In genomic region chr5:146424711-146425326, GRCm38 (mm10) we compare ENCODE assay signal across 11 mouse cellular contexts. TPM values are rescaled to one million over a fixed set of nuclear protein-coding genes. Genes with fewer than 3 reads are reported as not detected.
DNase-seq lines count a peak whose midpoint lies in the region; ATAC-seq lines count a peak whose summit lies in the region.
"Had no signal": no experiment of that assay in that cellular context is flagged by ENCODE, and none has a peak within 500 bp of the region (broad histone marks: within the 10 kb centered on the region; RNA-seq: fewer than 3 reads in every experiment).

No protein-coding gene starts in this region.

- H3K9ac ChIP-seq in hindbrain, embryonic 13.5 days: no peak overlapping the region
- H3K9ac ChIP-seq in hindbrain, embryonic 11.5 days (ENCODE audit: low read depth, low read length): no peak overlapping the region
- no peak overlapping the region for H3K9ac ChIP-seq in midbrain, embryonic 15.5 days
- H3K9ac ChIP-seq in liver, embryonic 11.5 days (ENCODE audit: low read depth, low read length): no peak overlapping the region
- H3K9ac ChIP-seq: embryonic facial prominence, embryonic 12.5 days had no signal

- H3K27me3 ChIP-seq in hindbrain, embryonic 13.5 days: no peaks in the 10 kb centered on the region
- no peaks in the 10 kb centered on the region for H3K27me3 ChIP-seq in hindbrain, embryonic 11.5 days (ENCODE audit: control insufficient read depth, insufficient read depth, low read length)
- H3K27me3 ChIP-seq in midbrain, embryonic 15.5 days (replicated peaks): no peaks in the 10 kb centered on the region
- H3K27me3 ChIP-seq in liver, embryonic 11.5 days (replicated peaks; ENCODE audit: control insufficient read depth, insufficient read depth, low read length): no peaks in the 10 kb centered on the region
- H3K27me3 ChIP-seq: embryonic facial prominence, embryonic 12.5 days had no signal

- 66% methylated on average over 8 of the region's 8 CpGs for WGBS in hindbrain, embryonic 13.5 days
- WGBS in hindbrain, embryonic 11.5 days: 77% methylated on average over 8 of the region's 8 CpGs
- WGBS in midbrain, embryonic 15.5 days: 65% methylated on average over 8 of the region's 8 CpGs
- 67% methylated on average over 8 of the region's 8 CpGs for WGBS in liver, embryonic 11.5 days

- no peak overlapping the region for H3K4me3 ChIP-seq in hindbrain, embryonic 13.5 days
- H3K4me3 ChIP-seq in hindbrain, embryonic 11.5 days (ENCODE audit: low read depth, low read length): no peak overlapping the region
- H3K4me3 ChIP-seq in midbrain, embryonic 15.5 days: no peak overlapping the region
- no peak overlapping the region for H3K4me3 ChIP-seq in liver, embryonic 11.5 days (ENCODE audit: low read depth, low read length)
- H3K4me3 ChIP-seq: embryonic facial prominence, embryonic 12.5 days had no signal

- H3K4me2 ChIP-seq in hindbrain, embryonic 13.5 days: no peak overlapping the region
- H3K4me2 ChIP-seq in hindbrain, embryonic 11.5 days (replicated peaks; ENCODE audit: low read depth, low read length): no peak overlapping the region
- H3K4me2 ChIP-seq in midbrain, embryonic 15.5 days: no peak overlapping the region
- H3K4me2 ChIP-seq in liver, embryonic 11.5 days: no peak overlapping the region
- H3K4me2 ChIP-seq: embryonic facial prominence, embryonic 12.5 days had no signal

- H3K36me3 ChIP-seq in hindbrain, embryonic 13.5 days: no peaks in the 10 kb centered on the region
- H3K36me3 ChIP-seq in hindbrain, embryonic 11.5 days (ENCODE audit: control insufficient read depth, insufficient read depth, low read length): no peaks in the 10 kb centered on the region
- H3K36me3 ChIP-seq in midbrain, embryonic 15.5 days (replicated peaks): no peaks in the 10 kb centered on the region
- no peaks in the 10 kb centered on the region for H3K36me3 ChIP-seq in liver, embryonic 11.5 days (ENCODE audit: control insufficient read depth, insufficient read depth, low read length)
- H3K36me3 ChIP-seq: embryonic facial prominence, embryonic 12.5 days had no signal

- no peaks in the 10 kb centered on the region for H3K9me3 ChIP-seq in hindbrain, embryonic 13.5 days
- H3K9me3 ChIP-seq in hindbrain, embryonic 11.5 days (ENCODE audit: control insufficient read depth, low read length): no peaks in the 10 kb centered on the region
- H3K9me3 ChIP-seq in midbrain, embryonic 15.5 days: no peaks in the 10 kb centered on the region
- no peaks in the 10 kb centered on the region for H3K9me3 ChIP-seq in liver, embryonic 11.5 days (ENCODE audit: control insufficient read depth, low read length)
- H3K9me3 ChIP-seq: embryonic facial prominence, embryonic 12.5 days had no signal

- peak; percentile 46 for ATAC-seq in hindbrain, embryonic 13.5 days (ENCODE audit: low FRiP score)
- no peak for ATAC-seq in hindbrain, embryonic 11.5 days (ENCODE audit: low FRiP score)
- ATAC-seq in midbrain, embryonic 15.5 days (replicated peaks): 0 out of 2 replicates have a peak, but pooled peaks have one; percentile 42
- ATAC-seq in liver, embryonic 11.5 days (replicated peaks; ENCODE audit: low FRiP score): no peak

- no peak for DNase-seq in hindbrain, embryonic 11.5 days (ENCODE audit: low spot score)
- peak; percentile 51 to 69 for DNase-seq in heart, adult 18-20 months
- DNase-seq in layer of hippocampus, adult 18-20 months (ENCODE audit: low spot score in 2 of 2): peak; percentile 69 to 83
- DNase-seq in gastrocnemius, postnatal 10 days: no peak
- no peak for DNase-seq in kidney, postnatal 4 days
- no peak for DNase-seq in liver, embryonic 11.5 days (ENCODE audit: low spot score)

- H3K27ac ChIP-seq in hindbrain, embryonic 13.5 days: peak overlapping the region; percentile 41
- no peak overlapping the region for H3K27ac ChIP-seq in hindbrain, embryonic 11.5 days (ENCODE audit: low read depth, low read length)
- H3K27ac ChIP-seq in midbrain, embryonic 15.5 days: no peak overlapping the region
- no peak overlapping the region for H3K27ac ChIP-seq in liver, embryonic 11.5 days (ENCODE audit: low read depth, low read length)
- H3K27ac ChIP-seq: embryonic facial prominence, embryonic 12.5 days had no signal

- peaks cover 33% of the 10 kb centered on the region for H3K4me1 ChIP-seq in hindbrain, embryonic 13.5 days (replicated peaks)
- no peaks in the 10 kb centered on the region for H3K4me1 ChIP-seq in hindbrain, embryonic 11.5 days (replicated peaks; ENCODE audit: control insufficient read depth, insufficient read depth, low read length)
- no peaks in the 10 kb centered on the region for H3K4me1 ChIP-seq in midbrain, embryonic 15.5 days
- no peaks in the 10 kb centered on the region for H3K4me1 ChIP-seq in liver, embryonic 11.5 days (replicated peaks; ENCODE audit: control insufficient read depth, insufficient read depth, low read length)
- H3K4me1 ChIP-seq: embryonic facial prominence, embryonic 12.5 days had no signal

RNA-seq across cellular contexts. Expression of gene Wasf3, which starts 40.0 kb away (rescaled TPM):
- 14.1 and 14.2 TPM in 2 replicates for polyA plus RNA-seq in hindbrain, embryonic 13.5 days (2015; fragmentation: Nextera tagmentation; extraction: Ambion mirVana)
- polyA plus RNA-seq in hindbrain, embryonic 11.5 days (2014; fragmentation: Nextera tagmentation; extraction: Ambion mirVana): 7.1 TPM in 2 replicates
- under 1 TPM; 0.40 to 0.49 TPM for total RNA-seq in heart, adult 18-20 months (2021)
- 100 to 1,000 TPM; 104 to 106 TPM for total RNA-seq in layer of hippocampus, adult 18-20 months (2021)
- polyA plus RNA-seq in midbrain, embryonic 15.5 days (2015; fragmentation: Nextera tagmentation; extraction: Ambion mirVana): 18.5 and 18.8 TPM in 2 replicates
- 1 to 10 TPM; 1.6 TPM for total RNA-seq in gastrocnemius, postnatal 10 days (2021)
- polyA plus RNA-seq in liver, embryonic 11.5 days (2014; fragmentation: Nextera tagmentation; extraction: Ambion mirVana): 0.18 and 0.40 TPM in 2 replicates

RNA-seq across cellular contexts. Expression of gene Gm6408, which starts 56.9 kb away (rescaled TPM):
- polyA plus RNA-seq in hindbrain, embryonic 13.5 days (2015; fragmentation: Nextera tagmentation; extraction: Ambion mirVana): not detected in 2 replicates
- polyA plus RNA-seq in hindbrain, embryonic 11.5 days (2014; fragmentation: Nextera tagmentation; extraction: Ambion mirVana): not detected in 2 replicates
- total RNA-seq in heart, adult 18-20 months (2021): not detected
- total RNA-seq in layer of hippocampus, adult 18-20 months (2021): not detected
- polyA plus RNA-seq in midbrain, embryonic 15.5 days (2015; fragmentation: Nextera tagmentation; extraction: Ambion mirVana): not detected in 2 replicates
- not detected for total RNA-seq in gastrocnemius, postnatal 10 days (2021)
- not detected in 2 replicates for polyA plus RNA-seq in liver, embryonic 11.5 days (2014; fragmentation: Nextera tagmentation; extraction: Ambion mirVana)
- total RNA-seq: layer of hippocampus, postnatal 10 days had no signal
- polyA plus RNA-seq: embryonic facial prominence, embryonic 12.5 days; stomach, embryonic 16.5 days had no signal

Comparison
In these comparisons a context has a peak if more than half of its experiments do, and no peak if none do; other contexts are left out.
1. ATAC-seq: peak in hindbrain, embryonic 13.5 days (single experiment) and midbrain, embryonic 15.5 days (single experiment); none in hindbrain, embryonic 11.5 days (single experiment) and liver, embryonic 11.5 days (single experiment).
2. DNase-seq: peak in heart, adult 18-20 months (2 of 2) and layer of hippocampus, adult 18-20 months (2 of 2); none in hindbrain, embryonic 11.5 days (single experiment), gastrocnemius, postnatal 10 days (single experiment), kidney, postnatal 4 days (0 of 2) and liver, embryonic 11.5 days (single experiment).